Comparison of ENCODE assay signal across 8 mouse cellular contexts in genomic region chr4:42949051-42949675, GRCm38 (mm10). TPM values are rescaled to one million over a fixed set of nuclear protein-coding genes. Genes with fewer than 3 reads are reported as not detected.
A peak's percentile ranks its signal among the peaks of the same experiment; 100 is the strongest.
DNase-seq lines count a peak whose midpoint lies in the region; ATAC-seq and TF ChIP-seq lines count a peak whose summit lies in the region.

No protein-coding gene starts in this region.

- peak overlapping the region; percentile 90 for H3K4me2 ChIP-seq in lung, postnatal 0 days (replicated peaks; ENCODE audit: low read depth, low read length)
- H3K4me2 ChIP-seq in forebrain, embryonic 11.5 days (ENCODE audit: low read depth, low read length, severe bottlenecking) = peak overlapping the region; percentile 89
- peak overlapping the region; percentile 67 for H3K4me2 ChIP-seq in limb, embryonic 12.5 days

- WGBS in lung, postnatal 0 days = 8% methylated on average over 14 of the region's 14 CpGs
- 15% methylated on average over 14 of the region's 14 CpGs for WGBS in forebrain, embryonic 11.5 days
- 8% methylated on average over 14 of the region's 14 CpGs for WGBS in limb, embryonic 12.5 days
- WGBS in olfactory bulb, adult 2 months = 3% methylated on average over 14 of the region's 14 CpGs

- H3K9ac ChIP-seq in lung, postnatal 0 days (replicated peaks; ENCODE audit: low read depth) = no peak overlapping the region
- H3K9ac ChIP-seq in forebrain, embryonic 11.5 days (ENCODE audit: low read length) = no peak overlapping the region
- H3K9ac ChIP-seq in limb, embryonic 12.5 days (replicated peaks) = peak overlapping the region; percentile 84; the same call in 1 of the 2 replicates

- no peak for TF ChIP-seq EP300 in lung, postnatal 0 days (IDR thresholded peaks at IDR 0.05)

- 0 out of 2 replicates have a peak, but pooled peaks cover 5% of the 10 kb centered on the region for H3K4me1 ChIP-seq in lung, postnatal 0 days (ENCODE audit: insufficient read depth, low read depth, low read length)
- H3K4me1 ChIP-seq in forebrain, embryonic 11.5 days (replicated peaks; ENCODE audit: control insufficient read depth, insufficient read depth, low read length) = peaks cover 37% of the 10 kb centered on the region
- H3K4me1 ChIP-seq in limb, embryonic 12.5 days (replicated peaks) = peaks cover 40% of the 10 kb centered on the region
- H3K4me1 ChIP-seq in olfactory bulb, adult 2 months (ENCODE audit: control insufficient read depth, insufficient read depth, low read length) = peaks cover 36% of the 10 kb centered on the region

- DNase-seq in lung, postnatal 0 days (ENCODE audit: low spot score) = no peak
- DNase-seq in lung, postnatal 14 days = no peak
- DNase-seq in forebrain, embryonic 11.5 days (ENCODE audit: low spot score) = peak; percentile 49
- no peak for DNase-seq in cerebellum, postnatal 36 days
- DNase-seq in thymus, postnatal 10 days (ENCODE audit: low spot score in 2 of 2) = no peak
- no peak for DNase-seq in testis, postnatal 10 days (ENCODE audit: low spot score)

- no peak overlapping the region for H3K27ac ChIP-seq in lung, postnatal 0 days (ENCODE audit: low read length)
- no peak overlapping the region; the same call in 1 of the 2 replicates for H3K27ac ChIP-seq in forebrain, embryonic 11.5 days (ENCODE audit: low read depth, low read length)
- H3K27ac ChIP-seq in limb, embryonic 12.5 days = no peak overlapping the region
- peak overlapping the region; percentile 88 for H3K27ac ChIP-seq in olfactory bulb, adult 2 months (ENCODE audit: insufficient read depth, low read depth, low read length)

- no peak for TF ChIP-seq POLR2A in olfactory bulb, adult 2 months (IDR thresholded peaks at IDR 0.05; ENCODE audit: insufficient read depth, low read depth, low read length)

- H3K36me3 ChIP-seq in lung, postnatal 0 days (ENCODE audit: insufficient read depth, low read length) = no peaks in the 10 kb centered on the region
- H3K36me3 ChIP-seq in forebrain, embryonic 11.5 days (ENCODE audit: control insufficient read depth, insufficient read depth, low read length) = no peaks in the 10 kb centered on the region
- peaks cover 8% of the 10 kb centered on the region; the same call in 1 of the 2 replicates for H3K36me3 ChIP-seq in limb, embryonic 12.5 days

- TF ChIP-seq CTCF in lung, postnatal 0 days (IDR thresholded peaks at IDR 0.05) = no peak
- TF ChIP-seq CTCF in olfactory bulb, adult 2 months (IDR thresholded peaks at IDR 0.05; ENCODE audit: insufficient read depth, low read depth, low read length) = no peak

- H3K9me3 ChIP-seq in lung, postnatal 0 days (ENCODE audit: low read length) = no peaks in the 10 kb centered on the region
- H3K9me3 ChIP-seq in forebrain, embryonic 11.5 days (ENCODE audit: control insufficient read depth, low read length) = no peaks in the 10 kb centered on the region
- H3K9me3 ChIP-seq in limb, embryonic 12.5 days = no peaks in the 10 kb centered on the region

- H3K4me3 ChIP-seq in lung, postnatal 0 days (ENCODE audit: low read depth, low read length) = peak overlapping the region; percentile 17
- H3K4me3 ChIP-seq in forebrain, embryonic 11.5 days (ENCODE audit: low read depth, low read length) = peak overlapping the region; percentile 75
- H3K4me3 ChIP-seq in limb, embryonic 12.5 days (replicated peaks) = peak overlapping the region; percentile 73
- peak overlapping the region; percentile 79 for H3K4me3 ChIP-seq in olfactory bulb, adult 2 months (ENCODE audit: insufficient read depth, low read depth, low read length)

- H3K27me3 ChIP-seq in lung, postnatal 0 days (replicated peaks; ENCODE audit: insufficient read depth, low read length) = 0 out of 2 replicates have a peak, but pooled peaks cover 7% of the 10 kb centered on the region
- no peaks in the 10 kb centered on the region for H3K27me3 ChIP-seq in forebrain, embryonic 11.5 days (ENCODE audit: control insufficient read depth, insufficient read depth, low read length)
- H3K27me3 ChIP-seq in limb, embryonic 12.5 days = peaks cover 28% of the 10 kb centered on the region

- no peak for ATAC-seq in lung, postnatal 0 days
- no peak for ATAC-seq in forebrain, embryonic 11.5 days (replicated peaks; ENCODE audit: low FRiP score)
- ATAC-seq in limb, embryonic 12.5 days (ENCODE audit: insufficient number of reproducible peaks, insufficient read depth, low FRiP score, low TSS enrichment, low read depth) = no peak

RNA-seq across cellular contexts. Expression of gene Dnajb5, which starts 0.5 kb away (rescaled TPM):
- polyA plus RNA-seq in lung, postnatal 0 days (2015; fragmentation: Nextera tagmentation; extraction: Ambion mirVana) = 5.7 and 6.2 TPM in 2 replicates
- polyA plus RNA-seq in forebrain, embryonic 11.5 days (2014; fragmentation: Nextera tagmentation; extraction: Ambion mirVana) = 16.4 and 24.7 TPM in 2 replicates
- polyA plus RNA-seq in limb, embryonic 12.5 days (2016; fragmentation: Nextera tagmentation; extraction: Ambion mirVana) = 6.6 and 7.4 TPM in 2 replicates
- 176 TPM in 1 of 2 replicates, not detected in the other for polyA plus RNA-seq in olfactory bulb, adult 2 months (2012; ENCODE audit: insufficient read depth, insufficient read length, low replicate concordance, missing spikeins)

RNA-seq across cellular contexts. Expression of gene 1700022I11Rik, which starts 20.2 kb away (rescaled TPM):
- 0.30 TPM in 1 of 2 replicates, not detected in the other for polyA plus RNA-seq in lung, postnatal 0 days (2015; fragmentation: Nextera tagmentation; extraction: Ambion mirVana)
- 0.56 and 0.96 TPM in 2 replicates for polyA plus RNA-seq in forebrain, embryonic 11.5 days (2014; fragmentation: Nextera tagmentation; extraction: Ambion mirVana)
- 0.46 and 0.78 TPM in 2 replicates for polyA plus RNA-seq in limb, embryonic 12.5 days (2016; fragmentation: Nextera tagmentation; extraction: Ambion mirVana)
- not detected in 2 replicates for polyA plus RNA-seq in olfactory bulb, adult 2 months (2012; ENCODE audit: insufficient read depth, insufficient read length, low replicate concordance, missing spikeins)

RNA-seq across cellular contexts. Expression of gene Phf24, which starts 32.7 kb away (rescaled TPM):
- polyA plus RNA-seq in lung, postnatal 0 days (2015; fragmentation: Nextera tagmentation; extraction: Ambion mirVana) = 0.29 and 0.31 TPM in 2 replicates
- polyA plus RNA-seq in forebrain, embryonic 11.5 days (2014; fragmentation: Nextera tagmentation; extraction: Ambion mirVana) = 1.3 and 2.1 TPM in 2 replicates
- polyA plus RNA-seq in limb, embryonic 12.5 days (2016; fragmentation: Nextera tagmentation; extraction: Ambion mirVana) = 0.14 and 0.31 TPM in 2 replicates
- not detected in 2 replicates for polyA plus RNA-seq in olfactory bulb, adult 2 months (2012; ENCODE audit: insufficient read depth, insufficient read length, low replicate concordance, missing spikeins)

RNA-seq across cellular contexts. Expression of gene Vcp, which starts 51.1 kb away (rescaled TPM):
- 242 and 262 TPM in 2 replicates for polyA plus RNA-seq in lung, postnatal 0 days (2015; fragmentation: Nextera tagmentation; extraction: Ambion mirVana)
- polyA plus RNA-seq in forebrain, embryonic 11.5 days (2014; fragmentation: Nextera tagmentation; extraction: Ambion mirVana) = 653 and 672 TPM in 2 replicates
- 656 and 692 TPM in 2 replicates for polyA plus RNA-seq in limb, embryonic 12.5 days (2016; fragmentation: Nextera tagmentation; extraction: Ambion mirVana)
- polyA plus RNA-seq in olfactory bulb, adult 2 months (2012; ENCODE audit: insufficient read depth, insufficient read length, low replicate concordance, missing spikeins) = 261 and 1,669 TPM in 2 replicates

Comparison
In these comparisons a context has a peak if more than half of its experiments do, and no peak if none do; other contexts are left out.
1. H3K4me3 ChIP-seq: peak in every context shown above with its lines; median percentile 79 in olfactory bulb, adult 2 months; 75 in forebrain, embryonic 11.5 days; 73 in limb, embryonic 12.5 days; 17 in lung, postnatal 0 days.